Mouse (Mus musculus): Measurements from ENCODE around the gene Gm35134. TPM values are rescaled to one million over a fixed set of nuclear protein-coding genes. Genes with fewer than 3 reads are reported as not detected.
"Not testable (repeated sequence)": the region's sequence is repeated elsewhere in the genome, so short reads cannot be mapped to it uniquely, and the experiment has no call there.

Gene Gm35134
- not detected in 2 replicates for polyA plus RNA-seq (2014; fragmentation: Nextera tagmentation; extraction: Ambion mirVana)

DNA sequence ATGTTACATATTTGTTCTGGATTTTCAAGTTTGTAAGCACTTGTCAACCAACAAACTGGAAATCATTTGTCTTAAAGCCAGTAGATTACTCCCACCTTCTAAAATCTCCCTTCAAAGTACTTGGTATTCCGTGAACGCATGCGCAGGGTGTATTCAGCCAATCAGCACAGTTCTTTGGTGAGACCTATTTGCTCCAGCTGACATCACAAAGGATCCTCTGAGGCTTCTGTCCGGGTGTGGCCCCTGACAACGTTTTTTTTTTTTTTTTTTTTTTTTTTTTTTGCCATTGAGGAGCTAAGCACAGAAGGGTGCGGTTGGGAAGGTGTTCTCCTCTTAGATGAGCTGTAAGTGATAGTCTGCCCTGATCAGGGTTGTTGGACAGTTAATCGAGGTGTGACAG is at the start of gene Gm35134:
Gene Gm35134 (plus strand): TSS at position 301 of the 400 bp plus-strand sequence.
- H3K9me3 ChIP-seq (ENCODE audit: control insufficient read depth, low read length); DNase-seq (ENCODE audit: low spot score); H3K4me2 ChIP-seq; H3K4me1 ChIP-seq (replicated peaks; ENCODE audit: control insufficient read depth, insufficient read depth, low read length); H3K27me3 ChIP-seq (replicated peaks; ENCODE audit: control insufficient read depth, insufficient read depth, low read length); H3K9ac ChIP-seq (ENCODE audit: low read depth, low read length); H3K27ac ChIP-seq (ENCODE audit: low read depth, low read length); H3K4me3 ChIP-seq (ENCODE audit: low read depth, low read length); H3K36me3 ChIP-seq (ENCODE audit: control insufficient read depth, insufficient read depth, low read length); ATAC-seq (replicated peaks; ENCODE audit: low FRiP score): not testable (repeated sequence)
- WGBS = no CpG with 5 or more reads among the region's 7 CpGs

Data from liver, embryonic 11.5 days (tissue).